ENCODE assay signal across 8 mouse cellular contexts in the genomic region with DNA sequence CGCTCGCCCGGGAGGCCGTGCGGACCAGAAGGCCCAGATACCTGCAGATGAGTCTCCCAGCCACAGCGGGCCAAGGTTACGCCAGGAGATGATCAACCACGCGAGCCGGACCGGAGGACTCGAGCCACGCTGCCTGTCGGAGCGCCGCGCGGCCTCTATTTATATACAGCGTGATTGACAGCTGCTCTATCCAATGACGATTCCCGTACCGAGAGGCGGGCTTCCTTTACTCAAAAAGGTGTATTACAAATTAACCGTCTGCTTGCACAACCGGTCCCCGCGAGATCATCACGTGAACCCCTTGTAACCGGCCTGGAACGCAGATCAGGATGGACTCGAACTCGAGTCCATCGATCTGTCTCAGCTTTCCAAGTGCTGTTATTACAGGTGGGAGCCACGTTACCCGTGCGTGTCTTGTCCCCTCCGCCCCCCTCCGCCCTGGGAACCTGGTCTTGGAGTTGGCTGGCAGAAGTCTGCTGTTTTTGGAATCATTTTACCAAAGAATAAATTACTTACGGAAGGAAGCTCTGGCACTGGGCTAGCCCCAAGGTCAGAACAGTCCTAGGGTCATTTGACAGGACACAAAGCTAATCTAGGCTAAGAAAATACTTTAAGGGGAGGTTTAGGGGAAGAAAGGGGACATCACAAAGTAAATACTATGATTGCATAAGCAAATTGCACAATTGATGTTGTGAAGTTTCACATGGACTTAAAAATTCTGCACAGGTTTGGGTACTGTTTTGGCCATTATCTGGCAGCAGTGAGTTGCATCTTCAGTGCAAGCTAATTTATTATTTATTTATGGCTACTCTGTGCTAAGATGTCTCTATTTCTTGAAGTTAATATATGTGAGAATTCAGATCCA. TPM values are rescaled to one million over a fixed set of nuclear protein-coding genes. Genes with fewer than 3 reads are reported as not detected.
DNase-seq lines count a peak whose midpoint lies in the region; ATAC-seq and TF ChIP-seq lines count a peak whose summit lies in the region.

A gene (minus strand): TSS at position 131 of the 865 bp plus-strand sequence.

- H3K4me2 ChIP-seq in lung, postnatal 0 days (replicated peaks; ENCODE audit: low read depth, low read length) = peak within 1 kb of the TSS; percentile 73

- H3K4me3 ChIP-seq in hindbrain, embryonic 10.5 days = peak within 1 kb of the TSS; percentile 68
- peak within 1 kb of the TSS; percentile 70 for H3K4me3 ChIP-seq in lung, postnatal 0 days (ENCODE audit: low read depth, low read length)

- peak; percentile 98 for DNase-seq in MN1 (ENCODE audit: low spot score)
- DNase-seq in cerebellum, adult 9-10 months = peak; percentile 99
- DNase-seq in hindbrain, embryonic 10.5 days (ENCODE audit: low spot score) = peak; percentile 92
- DNase-seq in layer of hippocampus, adult 9-11 months = peak; percentile 96
- DNase-seq in lung, postnatal 0 days (ENCODE audit: low spot score) = peak; percentile 95
- peak; percentile 98 for DNase-seq in ovary, postnatal 14 days (ENCODE audit: low spot score)
- peak; percentile 95 for DNase-seq in thymus, postnatal 14 days

- H3K9ac ChIP-seq in lung, postnatal 0 days (replicated peaks; ENCODE audit: low read depth) = peak within 1 kb of the TSS; percentile 73

- H3K4me1 ChIP-seq in hindbrain, embryonic 10.5 days (replicated peaks) = peaks cover 32% of the 10 kb centered on the region
- H3K4me1 ChIP-seq in lung, postnatal 0 days (ENCODE audit: insufficient read depth, low read depth, low read length) = peaks cover 8% of the 10 kb centered on the region

- peaks cover 35% of the 10 kb centered on the region for H3K36me3 ChIP-seq in hindbrain, embryonic 10.5 days
- no peaks in the 10 kb centered on the region for H3K36me3 ChIP-seq in lung, postnatal 0 days (ENCODE audit: insufficient read depth, low read length)

- peak within 1 kb of the TSS; percentile 93 for H3K27ac ChIP-seq in hindbrain, embryonic 10.5 days
- H3K27ac ChIP-seq in lung, postnatal 0 days (ENCODE audit: low read length) = peak within 1 kb of the TSS; percentile 89

- ATAC-seq in frontal cortex, adult (ENCODE audit: low TSS enrichment) = peak; percentile 93
- ATAC-seq in lung, postnatal 0 days = peak; percentile 92

- H3K9me3 ChIP-seq in hindbrain, embryonic 10.5 days = no peaks in the 10 kb centered on the region
- no peaks in the 10 kb centered on the region for H3K9me3 ChIP-seq in lung, postnatal 0 days (ENCODE audit: low read length)

- WGBS in hindbrain, embryonic 10.5 days = 3% methylated on average over 39 of the region's 39 CpGs
- 1% methylated on average over 39 of the region's 39 CpGs for WGBS in lung, postnatal 0 days

- no peak for TF ChIP-seq CTCF in lung, postnatal 0 days (IDR thresholded peaks at IDR 0.05)

- no peak; the same call in 1 of the 2 replicates for TF ChIP-seq EP300 in lung, postnatal 0 days (IDR thresholded peaks at IDR 0.05)

- H3K27me3 ChIP-seq in hindbrain, embryonic 10.5 days (ENCODE audit: insufficient read depth, poor library complexity, severe bottlenecking) = no peaks in the 10 kb centered on the region
- no peaks in the 10 kb centered on the region for H3K27me3 ChIP-seq in lung, postnatal 0 days (replicated peaks; ENCODE audit: insufficient read depth, low read length)

RNA-seq across cellular contexts. Expression of the gene that starts here (rescaled TPM):
- 69.8 and 76.2 TPM in 2 replicates for polyA plus RNA-seq in hindbrain, embryonic 10.5 days (2016; fragmentation: Nextera tagmentation; extraction: Ambion mirVana)
- 59.4 and 66.9 TPM in 2 replicates for polyA plus RNA-seq in lung, postnatal 0 days (2015; fragmentation: Nextera tagmentation; extraction: Ambion mirVana)

Comparison
In these comparisons a context has a peak if more than half of its experiments do, and no peak if none do; other contexts are left out.
1. Peak in every context shown above with its lines: DNase-seq, ATAC-seq, H3K4me3 ChIP-seq and H3K27ac ChIP-seq.